Mouse (Mus musculus): ENCODE results near the gene Prkab1. TPM values are rescaled to one million over a fixed set of nuclear protein-coding genes. Genes with fewer than 3 reads are reported as not detected.

Gene Prkab1
- total and polyA plus RNA-seq, 3 experiments, result 109 to 175 TPM; not detected in 1

DNA sequence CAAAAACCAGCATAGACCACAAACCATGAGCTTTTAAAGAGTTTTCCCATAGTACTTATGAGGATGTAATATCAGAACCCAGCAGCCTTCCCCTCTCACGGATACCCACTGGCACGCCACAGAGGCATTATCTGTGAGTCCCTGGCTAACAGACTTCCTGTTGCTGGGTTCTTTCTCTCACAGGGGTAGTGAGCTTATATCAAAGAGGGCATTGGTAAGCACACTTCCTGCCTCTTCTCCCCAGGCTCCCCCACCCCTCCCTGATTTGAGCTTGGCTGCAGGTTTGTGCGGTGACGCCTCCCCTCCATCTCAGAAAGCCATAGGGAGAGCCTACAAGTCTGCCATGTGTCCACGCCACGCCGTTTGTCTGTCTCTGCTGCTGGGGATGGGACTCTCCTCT lies 4.8 kb upstream of the Prkab1 start:
- Histone ChIP-seq H3K9ac (ENCODE audit: control insufficient read depth, low read depth, low read length, poor library complexity, severe bottlenecking) (peak overlapping the region; percentile 59; the same call in 1 of the 2 replicates), H3K27me3 (ENCODE audit: control insufficient read depth in 1 of 2, insufficient read depth in 2 of 2, low read length in 2 of 2) (no peaks in the 10 kb centered on the region), H3K79me2 (ENCODE audit: control insufficient read depth, insufficient read depth, low read length, poor library complexity) (peaks cover 6% of the 10 kb centered on the region), H3K27ac (ENCODE audit: control insufficient read depth, low read depth, low read length) (peak overlapping the region; percentile 96), H3K36me3 (ENCODE audit: control insufficient read depth in 1 of 2, insufficient read depth in 2 of 2, low read length in 2 of 2) (peaks cover 0 to 39% of the 10 kb centered on the region in 2 experiments; a peak in 2 of 4 replicates), H3K9me3 (replicated peaks; ENCODE audit: insufficient read depth, low read length) (no peaks in the 10 kb centered on the region), H3K4me3 (ENCODE audit: control insufficient read depth in 1 of 2, insufficient read depth in 1 of 2, low read depth in 2 of 2, low read length in 2 of 2) (peak overlapping the region in 1 of 2 experiments; percentile 52; a peak in 2 of 4 replicates), H3K4me1 (ENCODE audit: control insufficient read depth in 1 of 2, insufficient read depth in 2 of 2, low read length in 2 of 2) (peaks cover 24 to 46% of the 10 kb centered on the region in 2 experiments)
- DNase-seq (ENCODE audit: low read depth, low spot score), result peak; percentile 93
- TF ChIP-seq CHD1 (IDR thresholded peaks at IDR 0.05; ENCODE audit: low read depth, low read length) (no peak), MYB (IDR thresholded peaks at IDR 0.05; ENCODE audit: low read depth, low read length) (0 out of 2 replicates have a peak, but pooled peaks have one; percentile 47), ZC3H11A (IDR thresholded peaks at IDR 0.05; ENCODE audit: low read depth, low read length) (no peak), USF1 (IDR thresholded peaks at IDR 0.05; ENCODE audit: low read depth, low read length) (no peak), MAZ (IDR thresholded peaks at IDR 0.05; ENCODE audit: low read depth, low read length) (peak; percentile 28), TCF12 (IDR thresholded peaks at IDR 0.05; ENCODE audit: low read depth, low read length) (peak; percentile 95), CTCF (IDR thresholded peaks at IDR 0.05 in 2 of 3, conservative IDR thresholded peaks at IDR 0.05 in 1 of 3; ENCODE audit: control insufficient read depth in 1 of 3, insufficient read depth in 1 of 3, low read depth in 2 of 3, low read length in 3 of 3, poor library complexity in 1 of 3, severe bottlenecking in 1 of 3) (no peak), USF2 (IDR thresholded peaks at IDR 0.05; ENCODE audit: borderline replicate concordance in 1 of 2, insufficient read depth in 1 of 2, low read depth in 1 of 2, low read length in 2 of 2) (no peak), KAT2A (conservative IDR thresholded peaks at IDR 0.05; ENCODE audit: low read depth, low read length) (no peak), ZKSCAN1 (IDR thresholded peaks at IDR 0.05; ENCODE audit: low read depth, low read length) (no peak), MXI1 (IDR thresholded peaks at IDR 0.05; ENCODE audit: low read depth, low read length) (no peak), SIN3A (IDR thresholded peaks at IDR 0.05; ENCODE audit: low read length) (peak; percentile 53; the same call in 1 of the 2 replicates), TBP (IDR thresholded peaks at IDR 0.05; ENCODE audit: low read depth, low read length) (no peak), ZMIZ1 (IDR thresholded peaks at IDR 0.05; ENCODE audit: low read depth, low read length) (no peak), TAL1 (IDR thresholded peaks at IDR 0.05; ENCODE audit: low read length) (peak; percentile 96), ELF1 (IDR thresholded peaks at IDR 0.05; ENCODE audit: low read depth, low read length) (0 out of 2 replicates have a peak, but pooled peaks have one; percentile 62), E2F4 (IDR thresholded peaks at IDR 0.05; ENCODE audit: borderline replicate concordance, low read depth, low read length) (no peak), CHD2 (IDR thresholded peaks at IDR 0.05; ENCODE audit: low read length) (no peak), NRF1 (IDR thresholded peaks at IDR 0.05; ENCODE audit: insufficient read depth, low read depth, low read length, poor library complexity, severe bottlenecking) (no peak), MAFK (IDR thresholded peaks at IDR 0.05; ENCODE audit: borderline replicate concordance, low read depth, low read length) (no peak), MEF2A (IDR thresholded peaks at IDR 0.05; ENCODE audit: extremely low read depth, insufficient replicate concordance, low read depth, low read length, poor library complexity, severe bottlenecking) (no peak), UBTF (IDR thresholded peaks at IDR 0.05; ENCODE audit: borderline replicate concordance, insufficient read depth, low read depth, low read length) (no peak), MAX (IDR thresholded peaks at IDR 0.05; ENCODE audit: low read length) (no peak), NELFE (IDR thresholded peaks at IDR 0.05; ENCODE audit: low read depth, low read length) (no peak), GATA1 (IDR thresholded peaks at IDR 0.05; ENCODE audit: low read depth, low read length) (peak; percentile 92), POLR2AphosphoS5 (IDR thresholded peaks at IDR 0.05; ENCODE audit: borderline replicate concordance, low read depth, low read length) (no peak), RCOR1 (IDR thresholded peaks at IDR 0.05; ENCODE audit: low read depth, low read length) (peak; percentile 84; the same call in 1 of the 2 replicates), BHLHE40 (IDR thresholded peaks at IDR 0.05; ENCODE audit: borderline replicate concordance, low read depth, low read length) (peak; percentile 93), GABPA (IDR thresholded peaks at IDR 0.05; ENCODE audit: low read depth, low read length) (no peak), POLR2AphosphoS2 (IDR thresholded peaks at IDR 0.05; ENCODE audit: low read length) (no peak), HCFC1 (IDR thresholded peaks at IDR 0.05; ENCODE audit: low read depth, low read length) (no peak), ZNF384 (IDR thresholded peaks at IDR 0.05; ENCODE audit: low read depth, low read length) (no peak), MYC (IDR thresholded peaks at IDR 0.05; ENCODE audit: low read depth, low read length) (0 out of 2 replicates have a peak, but pooled peaks have one; percentile 54), SMC3 (IDR thresholded peaks at IDR 0.05; ENCODE audit: low read depth, low read length) (no peak), JUND (IDR thresholded peaks at IDR 0.05; ENCODE audit: low read depth, low read length) (no peak), POLR2A (IDR thresholded peaks at IDR 0.05; ENCODE audit: control insufficient read depth in 1 of 2, insufficient read depth in 1 of 2, low read depth in 1 of 2, low read length in 2 of 2, poor library complexity in 1 of 2) (peak in 1 of 2 experiments; percentile 36; a peak in 1 of 4 replicates), RAD21 (IDR thresholded peaks at IDR 0.05; ENCODE audit: low read depth, low read length) (no peak)
